Mouse (Mus musculus) liver, adult 2 months (tissue): ENCODE results near the gene Tbx1. TPM values are rescaled to one million over a fixed set of nuclear protein-coding genes. Genes with fewer than 3 reads are reported as not detected.

Experiments
- DNase-seq: peaks from one replicate; pipeline ENCODE4 v3.0.0-alpha.2; 2011; ENCODE audit warnings: low read depth, low spot score; ENCODE audit errors: extremely low read depth
- H3K27ac ChIP-seq: fragments of 200-500 bp; replicated peaks from 2 replicates; pipeline ENCODE4 v1.5.1; 2012; ENCODE audit warnings: low read depth, mild to moderate bottlenecking, control low read depth, inconsistent platforms, low read length; ENCODE audit not compliant: insufficient read depth
- H3K27me3 ChIP-seq: fragments of 200-500 bp; 2 replicates; pipeline ENCODE4 v1.6.1; 2012; ENCODE audit warnings: mild to moderate bottlenecking, moderate library complexity, low read length, inconsistent platforms; ENCODE audit not compliant: control insufficient read depth, insufficient read depth
- H3K36me3 ChIP-seq: fragments of 200-500 bp; 2 replicates; pipeline ENCODE4 v1.6.1; 2012; ENCODE audit warnings: low read length, inconsistent platforms; ENCODE audit not compliant: control insufficient read depth, insufficient read depth
- H3K4me1 ChIP-seq: fragments of 200-500 bp; 2 replicates; pipeline ENCODE4 v1.6.1; 2011; ENCODE audit warnings: low read length; ENCODE audit not compliant: control insufficient read depth, insufficient read depth
- H3K4me3 ChIP-seq: fragments of 200-500 bp; 2 replicates; pipeline ENCODE4 v1.5.1; 2011; ENCODE audit warnings: low read depth, mild to moderate bottlenecking, control low read depth, low read length, moderate library complexity; ENCODE audit not compliant: insufficient read depth
- H3K79me2 ChIP-seq: fragments of 200-500 bp; 2 replicates; pipeline ENCODE4 v1.6.1; 2012; ENCODE audit warnings: inconsistent platforms, mild to moderate bottlenecking, low read length, moderate library complexity; ENCODE audit not compliant: control insufficient read depth, insufficient read depth
- H3K9ac ChIP-seq: fragments of 200-500 bp; 2 replicates; pipeline ENCODE4 v1.6.1; 2012; ENCODE audit warnings: low read depth, mild to moderate bottlenecking, control low read depth, inconsistent platforms, low read length
- CTCF ChIP-seq: fragments of 200-500 bp; IDR thresholded peaks from 2 replicates; pipeline ENCODE4 v1.5.1; 2011; ENCODE audit warnings: low read depth, low read length, control low read depth
- POLR2A ChIP-seq: fragments of 200-500 bp; IDR thresholded peaks from 2 replicates; pipeline ENCODE4 v1.6.1; 2011; ENCODE audit warnings: low read length, control low read depth; ENCODE audit not compliant: insufficient read depth; ENCODE audit errors: extremely low read depth
- WGBS: fragments of 180-500 bp; shearing (Covaris S2); methylation state at CpG from one replicate; pipeline ENCODE4 v1.1.7; 2018; 5-methylcytosine and 5-hydroxymethylcytosine counted together
- polyA plus RNA-seq: library from polyadenylated mRNA; depleted of rRNA; stranded (reverse); fragments of >200 nt; gene quantifications from 2 replicates; pipeline ENCODE4 v1.2.3, GENCODE M21; 2012
- total RNA-seq: library from RNA; depleted of rRNA; stranded (reverse); fragments of >200 nt; gene quantifications from 2 replicates; pipeline ENCODE4 v1.2.3, GENCODE M21; 2014

The Tbx1 gene
- total and polyA plus RNA-seq, 2 experiments: 0.02 TPM; not detected in 1

DNA sequence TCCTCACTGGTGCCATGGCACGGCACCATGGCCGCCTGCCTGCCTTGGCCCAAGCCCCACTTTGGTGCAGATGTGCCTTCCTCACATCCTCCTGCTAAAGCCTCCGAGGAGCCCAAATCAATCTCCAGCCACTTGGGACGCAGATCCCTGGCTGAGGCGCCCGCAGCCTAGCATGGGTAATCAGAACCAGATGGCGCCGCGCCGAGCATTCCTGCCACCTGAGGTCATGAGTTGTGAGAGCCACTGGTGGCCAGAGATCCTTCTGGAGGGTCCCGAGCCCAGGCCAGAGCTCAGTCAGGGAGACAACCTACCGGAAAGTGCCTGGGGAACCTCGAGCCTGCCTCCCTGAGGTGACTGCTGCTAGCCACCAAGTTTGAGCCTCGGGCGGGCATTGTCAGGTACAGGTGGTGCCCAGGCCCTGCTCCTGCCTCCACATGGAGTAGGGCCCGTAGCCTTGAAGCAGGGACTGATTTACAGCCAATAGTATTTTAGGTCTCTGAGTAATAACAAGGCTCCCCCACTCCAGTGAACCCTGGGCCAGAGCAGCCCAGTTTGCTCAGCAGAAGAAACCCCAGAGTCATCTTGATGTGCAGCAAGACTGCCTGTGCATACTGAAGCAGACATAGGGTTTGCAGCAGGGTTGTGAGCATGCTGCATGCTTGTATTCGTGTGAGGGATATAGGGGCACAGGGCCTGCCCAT, 35.1 kb downstream of the Tbx1 start:
- no peak overlapping the region for H3K9ac ChIP-seq
- no peaks in the 10 kb centered on the region for H3K4me1 ChIP-seq
- DNase-seq: no peak
- H3K79me2 ChIP-seq: no peaks in the 10 kb centered on the region
- H3K36me3 ChIP-seq: no peaks in the 10 kb centered on the region
- H3K27ac ChIP-seq: no peak overlapping the region
- no peak overlapping the region for H3K4me3 ChIP-seq
- no peaks in the 10 kb centered on the region for H3K27me3 ChIP-seq
- 83% methylated on average over 17 of the region's 17 CpGs for WGBS
- no peak for TF ChIP-seq POLR2A
- no peak for TF ChIP-seq CTCF

- no peak for DNase-seq
- 84% methylated on average over 2 of the region's 2 CpGs for WGBS
- Histone ChIP-seq H3K4me1 (no peaks in the 10 kb centered on the region), H3K9ac (no peak overlapping the region), H3K4me3 (no peak overlapping the region), H3K79me2 (no peaks in the 10 kb centered on the region), H3K27ac (no peak overlapping the region), H3K36me3 (no peaks in the 10 kb centered on the region), H3K27me3 (no peaks in the 10 kb centered on the region)
- TF ChIP-seq POLR2A: no peak
- TF ChIP-seq CTCF: no peak
These were observed 35.8 kb downstream of the Tbx1 start for GRCm38 (mm10) chr16:18554721-18555120.

DNA sequence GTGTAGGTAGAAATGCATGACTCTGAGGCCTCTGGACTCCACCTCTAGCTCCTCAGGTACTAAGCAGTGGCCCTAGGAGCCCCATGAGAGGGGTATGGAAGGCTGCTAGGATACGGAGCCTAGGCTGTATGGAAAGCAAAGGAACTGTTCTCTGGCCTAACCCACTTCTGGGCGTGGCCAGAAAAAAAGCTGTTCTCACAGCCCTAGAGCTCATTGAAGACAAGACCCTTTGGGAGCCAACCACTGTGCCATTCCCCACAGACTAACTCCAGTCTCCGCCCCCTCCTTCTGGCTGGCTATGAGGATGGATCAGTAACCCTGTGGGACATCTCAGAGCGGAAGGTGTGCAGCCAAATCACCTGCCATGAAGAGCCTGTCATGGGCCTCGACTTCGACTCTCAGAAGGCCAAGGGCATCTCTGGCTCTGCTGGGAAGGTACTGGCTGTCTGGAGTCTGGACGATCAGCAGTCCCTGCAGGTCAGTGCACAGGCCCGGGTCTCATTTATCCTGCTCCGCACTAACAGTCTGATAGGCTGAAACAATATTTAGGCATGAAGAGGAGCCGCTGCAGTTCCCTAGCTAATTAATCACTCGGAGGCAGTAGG, 38.3 kb downstream of the Tbx1 start:
- H3K27me3 ChIP-seq: no peaks in the 10 kb centered on the region
- no peak overlapping the region for H3K9ac ChIP-seq
- no peak overlapping the region for H3K4me3 ChIP-seq
- H3K27ac ChIP-seq: no peak overlapping the region
- TF ChIP-seq CTCF (no peak), POLR2A (no peak)
- no peaks in the 10 kb centered on the region for H3K4me1 ChIP-seq
- WGBS: 84% methylated on average over 11 of the region's 11 CpGs
- H3K79me2 ChIP-seq: no peaks in the 10 kb centered on the region
- no peaks in the 10 kb centered on the region for H3K36me3 ChIP-seq
- DNase-seq: no peak

DNA sequence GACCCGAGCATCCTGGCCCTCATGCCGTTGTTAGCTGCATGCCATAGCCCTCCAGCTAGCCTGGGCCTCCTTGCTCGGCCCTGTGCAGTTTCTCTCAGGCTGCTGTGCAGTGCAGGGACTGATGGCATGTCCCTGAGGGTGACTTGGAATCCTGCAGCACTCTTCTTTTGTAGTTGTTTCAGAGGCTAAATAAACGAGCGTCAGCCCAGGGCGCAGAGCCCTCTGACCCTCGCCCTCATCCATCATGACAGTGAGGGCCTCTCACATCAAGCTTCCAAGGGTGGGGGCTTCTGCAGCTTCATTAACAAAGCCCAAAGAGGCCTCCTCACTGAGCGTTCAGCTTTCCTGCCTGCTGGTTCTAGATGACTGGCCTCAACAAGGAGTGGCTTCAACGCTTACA, 38.9 kb downstream of the Tbx1 start:
- Histone ChIP-seq H3K27ac (no peak overlapping the region), H3K9ac (no peak overlapping the region), H3K79me2 (no peaks in the 10 kb centered on the region), H3K36me3 (no peaks in the 10 kb centered on the region), H3K4me3 (no peak overlapping the region), H3K27me3 (no peaks in the 10 kb centered on the region), H3K4me1 (no peaks in the 10 kb centered on the region)
- no peak for TF ChIP-seq POLR2A
- TF ChIP-seq CTCF: no peak
- no peak for DNase-seq
- WGBS: 70% methylated on average over 9 of the region's 9 CpGs

- 91% methylated on average over 5 of the region's 5 CpGs for WGBS
- no peak for TF ChIP-seq POLR2A
- TF ChIP-seq CTCF: no peak
- H3K4me3 ChIP-seq: no peak overlapping the region
- no peaks in the 10 kb centered on the region for H3K36me3 ChIP-seq
- no peaks in the 10 kb centered on the region for H3K79me2 ChIP-seq
- no peak overlapping the region for H3K9ac ChIP-seq
- no peak for DNase-seq
- H3K4me1 ChIP-seq: no peaks in the 10 kb centered on the region
- H3K27me3 ChIP-seq: no peaks in the 10 kb centered on the region
- no peak overlapping the region for H3K27ac ChIP-seq
These were observed 42.6 kb downstream of the Tbx1 start for GRCm38 (mm10) chr16:18547891-18548290.
